Comparison of ENCODE assay signal across 8 mouse cellular contexts in the genomic region with DNA sequence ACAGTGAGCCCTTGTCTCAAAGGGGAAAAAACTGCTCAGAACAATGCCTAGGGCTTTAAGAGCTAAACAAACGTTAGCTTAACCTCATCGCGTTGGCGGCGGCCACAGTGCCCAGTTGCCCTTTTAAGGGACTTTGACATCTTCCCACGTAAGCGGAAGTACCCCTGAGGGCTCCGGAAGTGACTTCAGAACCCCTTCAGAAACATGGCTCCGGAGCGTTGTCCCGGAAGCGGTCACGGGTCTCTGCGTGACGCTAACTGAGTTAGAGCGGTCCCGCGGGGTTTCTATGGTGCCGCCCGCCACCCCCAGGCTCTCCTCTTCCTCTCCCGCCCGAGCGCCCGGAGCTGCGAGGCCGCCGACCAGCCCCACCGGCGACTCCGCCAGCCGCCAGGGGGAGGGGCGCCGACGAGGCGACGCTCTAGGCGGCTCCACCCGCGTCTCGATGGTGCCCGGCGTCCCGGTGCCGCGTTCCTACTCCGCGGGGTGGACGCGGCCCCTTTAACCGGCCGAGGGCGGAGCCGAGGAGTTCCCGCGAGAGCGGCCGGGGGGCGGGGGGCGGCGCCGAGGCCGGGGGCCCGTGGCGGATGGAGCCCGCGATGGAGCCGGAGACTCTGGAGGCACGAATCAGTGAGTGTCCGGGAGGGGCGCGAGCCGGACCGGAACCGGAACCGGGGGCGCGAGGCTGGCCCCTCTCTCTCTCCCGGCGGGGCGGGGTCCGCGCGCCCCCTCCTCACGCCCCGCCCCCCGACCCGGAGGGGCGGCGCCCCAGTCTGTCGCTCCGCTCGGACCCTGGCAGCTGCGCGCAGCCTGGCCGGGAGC. TPM values are rescaled to one million over a fixed set of nuclear protein-coding genes. Genes with fewer than 3 reads are reported as not detected.
A peak's percentile ranks its signal among the peaks of the same experiment; 100 is the strongest.
DNase-seq lines count a peak whose midpoint lies in the region; ATAC-seq and TF ChIP-seq lines count a peak whose summit lies in the region.

Gene Gga1, plus strand, starts transcription at position 200 of the 819 bp plus-strand sequence.

- H3K27me3 ChIP-seq in Patski: no peaks in the 10 kb centered on the region
- no peaks in the 10 kb centered on the region for H3K27me3 ChIP-seq in hindbrain, embryonic 13.5 days

- no peak for TF ChIP-seq CTCF in Patski (IDR thresholded peaks at IDR 0.05)

- peak within 1 kb of the TSS; percentile 91 for H3K9ac ChIP-seq in hindbrain, embryonic 13.5 days

- peaks cover 35% of the 10 kb centered on the region for H3K4me1 ChIP-seq in hindbrain, embryonic 13.5 days (replicated peaks)

- ATAC-seq in Patski: peak; percentile 63
- peak; percentile 90 for ATAC-seq in hindbrain, embryonic 13.5 days (ENCODE audit: low FRiP score)

- no peaks in the 10 kb centered on the region for H3K9me3 ChIP-seq in hindbrain, embryonic 13.5 days

- peak within 1 kb of the TSS; percentile 99 for H3K27ac ChIP-seq in hindbrain, embryonic 13.5 days

- peaks cover 27% of the 10 kb centered on the region for H3K36me3 ChIP-seq in hindbrain, embryonic 13.5 days

- CTCF ChIA-PET in Patski (lab: Charles Lee): interaction anchor here (0.9 to 1.2 kb wide), 2 partner anchors 43 to 53 kb away, joined by 3 to 5 read pairs; no protein-coding TSS in a partner anchor

- H3K4me3 ChIP-seq in hindbrain, embryonic 13.5 days: peak within 1 kb of the TSS; percentile 74

- DNase-seq in Patski (ENCODE audit: low read depth, low spot score): peak; percentile 91
- DNase-seq in cerebellum, postnatal 14 days: peak; percentile 96 to 97
- peak; percentile 93 to 95 for DNase-seq in frontal cortex, postnatal 14 days (ENCODE audit: low spot score in 2 of 2)
- DNase-seq in layer of hippocampus, postnatal 25 days (ENCODE audit: extremely low spot score in 1 of 2, low spot score in 1 of 2): peak; percentile 84 to 95
- peak; percentile 97 for DNase-seq in lung, postnatal 25 days (ENCODE audit: low spot score)
- DNase-seq in retina, embryonic 14.5 days (ENCODE audit: low spot score): peak; percentile 98
- DNase-seq in thymus, postnatal 4 days: peak; percentile 91

- POLR2A ChIA-PET in Patski (lab: Charles Lee): interaction anchor here (0.5 to 1.2 kb wide), 4 partner anchors 22 to 57 kb away, joined by 3 to 5 read pairs (median 3); partner anchors contain the start of genes Gm49510, Nol12 and Sh3bp1

- H3K4me2 ChIP-seq in hindbrain, embryonic 13.5 days: peak within 1 kb of the TSS; percentile 94

- in situ Hi-C loops in Patski (cut with MboI; ENCODE audit: low pct_unique_long_range_greater_than_20kb): no loop called here

- under 1% methylated on average over 64 of the region's 95 CpGs for WGBS in hindbrain, embryonic 13.5 days

RNA-seq across cellular contexts. Expression of gene Gga1, which starts in this region (rescaled TPM):
- polyA plus RNA-seq in Patski (2021): 60.7 TPM
- 49.9 and 50.6 TPM in 2 replicates for polyA plus RNA-seq in hindbrain, embryonic 13.5 days (2015; fragmentation: Nextera tagmentation; extraction: Ambion mirVana)
- total RNA-seq in layer of hippocampus, postnatal 25 days (2021): 10 to 100 TPM; 57.1 to 59.0 TPM

Comparison
In these comparisons a context has a peak if more than half of its experiments do, and no peak if none do; other contexts are left out.
1. Peak in every context shown above with its lines: DNase-seq, ATAC-seq, H3K4me3 ChIP-seq and H3K27ac ChIP-seq.